Mouse (Mus musculus) erythroblast, embryonic 14.5 days (primary cell): ENCODE measurements around the gene Naaa. TPM values are rescaled to one million over a fixed set of nuclear protein-coding genes. Genes with fewer than 3 reads are reported as not detected.

Experiments used
- H3K27me3 ChIP-seq: 2 replicates; pipeline ENCODE4 v1.6.1; 2012; ENCODE audit warnings: inconsistent platforms; ENCODE audit not compliant: control insufficient read depth
- H3K36me3 ChIP-seq: 2 replicates; pipeline ENCODE4 v1.6.1; 2012; ENCODE audit warnings: mild to moderate bottlenecking, inconsistent platforms; ENCODE audit not compliant: control insufficient read depth
- H3K4me1 ChIP-seq: 2 replicates; pipeline ENCODE4 v1.6.1; 2012; ENCODE audit warnings: inconsistent platforms; ENCODE audit not compliant: control insufficient read depth
- H3K4me3 ChIP-seq: replicated peaks from 2 replicates; pipeline ENCODE3; 2012; ENCODE audit warnings: moderate library complexity, mild to moderate bottlenecking, inconsistent platforms
- H3K9me3 ChIP-seq: 2 replicates; pipeline ENCODE4 v1.6.1; 2012; ENCODE audit warnings: low read length, inconsistent platforms, mixed read lengths; ENCODE audit not compliant: control insufficient read depth
- GATA1 ChIP-seq: IDR thresholded peaks from 2 replicates; pipeline ENCODE4 v1.6.1; 2012; ENCODE audit warnings: low read length, inconsistent platforms, mixed read lengths
- TAL1 ChIP-seq: IDR thresholded peaks from 3 replicates; pipeline ENCODE4 v1.6.1; 2012; ENCODE audit warnings: low read length, inconsistent platforms, mixed read lengths
- polyA plus RNA-seq: library from polyadenylated mRNA; stranded (reverse); fragments of >175 nt; gene quantifications from 2 replicates; pipeline ENCODE4 v1.2.3, GENCODE M21; 2012

The Naaa gene
- polyA plus RNA-seq, 1 experiment, result 0.08 TPM

GRCm38 (mm10) chr5:92278942-92279537 is 1.1 kb upstream of the Naaa start:
- TF ChIP-seq GATA1 (no peak), TAL1 (no peak)
- Histone ChIP-seq H3K4me1 (peaks cover 38% of the 10 kb centered on the region), H3K4me3 (no peak overlapping the region), H3K27me3 (peaks cover 24% of the 10 kb centered on the region), H3K36me3 (no peaks in the 10 kb centered on the region; the same call in 1 of the 2 replicates), H3K9me3 (no peaks in the 10 kb centered on the region)

- TF ChIP-seq TAL1 (no peak), GATA1 (no peak)
- Histone ChIP-seq H3K4me3 (no peak overlapping the region), H3K4me1 (no peaks in the 10 kb centered on the region), H3K36me3 (no peaks in the 10 kb centered on the region), H3K9me3 (no peaks in the 10 kb centered on the region), H3K27me3 (peaks cover 8% of the 10 kb centered on the region)
Observed at GRCm38 (mm10) chr5:92270496-92270895, 7.5 kb downstream of the Naaa start.

- H3K36me3 ChIP-seq, result no peaks in the 10 kb centered on the region
- peaks cover 4% of the 10 kb centered on the region for H3K27me3 ChIP-seq
- TF ChIP-seq GATA1, result no peak
- no peak overlapping the region for H3K4me3 ChIP-seq
- no peaks in the 10 kb centered on the region for H3K4me1 ChIP-seq
- no peaks in the 10 kb centered on the region for H3K9me3 ChIP-seq
Observed at GRCm38 (mm10) chr5:92263761-92264359, 14.1 kb downstream of the Naaa start.

- Histone ChIP-seq H3K27me3 (peaks cover 8% of the 10 kb centered on the region), H3K9me3 (no peaks in the 10 kb centered on the region), H3K4me1 (no peaks in the 10 kb centered on the region), H3K4me3 (no peak overlapping the region), H3K36me3 (no peaks in the 10 kb centered on the region)
- no peak for TF ChIP-seq TAL1
- no peak for TF ChIP-seq GATA1
Observed at GRCm38 (mm10) chr5:92262646-92263045, 15.3 kb downstream of the Naaa start.

GRCm38 (mm10) chr5:92256218-92256617 is 21.8 kb downstream of the Naaa start, which contains the start of gene Ppef2:
TSS of gene Ppef2 (minus strand) at chr5:92256278.
- H3K9me3 ChIP-seq, result no peaks in the 10 kb centered on the region
- H3K4me1 ChIP-seq, result no peaks in the 10 kb centered on the region
- peaks cover 26% of the 10 kb centered on the region for H3K27me3 ChIP-seq
- H3K36me3 ChIP-seq, result no peaks in the 10 kb centered on the region
- no peak within 1 kb of the TSS for H3K4me3 ChIP-seq
- no peak for TF ChIP-seq GATA1
- TF ChIP-seq TAL1, result no peak

- no peak overlapping the region for H3K4me3 ChIP-seq
- H3K36me3 ChIP-seq, result no peaks in the 10 kb centered on the region
- H3K4me1 ChIP-seq, result no peaks in the 10 kb centered on the region
- H3K9me3 ChIP-seq, result peaks cover 3% of the 10 kb centered on the region; the same call in 1 of the 2 replicates
- peaks cover 26% of the 10 kb centered on the region for H3K27me3 ChIP-seq
- TF ChIP-seq TAL1 (no peak), GATA1 (no peak)
Observed at GRCm38 (mm10) chr5:92254476-92254875, 23.5 kb downstream of the Naaa start.

- TF ChIP-seq TAL1, result no peak
- no peak for TF ChIP-seq GATA1
- Histone ChIP-seq H3K36me3 (no peaks in the 10 kb centered on the region), H3K4me3 (no peak overlapping the region), H3K27me3 (peaks cover 17% of the 10 kb centered on the region), H3K4me1 (no peaks in the 10 kb centered on the region), H3K9me3 (peaks cover 5% of the 10 kb centered on the region; the same call in 1 of the 2 replicates)
Observed at GRCm38 (mm10) chr5:92252797-92253343, 25.1 kb downstream of the Naaa start.

GRCm38 (mm10) chr5:92252031-92252430 is 25.9 kb downstream of the Naaa start:
- Histone ChIP-seq H3K9me3 (peaks cover 5% of the 10 kb centered on the region; the same call in 1 of the 2 replicates), H3K36me3 (no peaks in the 10 kb centered on the region), H3K4me3 (no peak overlapping the region), H3K4me1 (no peaks in the 10 kb centered on the region), H3K27me3 (peaks cover 16% of the 10 kb centered on the region)
- TF ChIP-seq GATA1 (no peak), TAL1 (no peak)

- TF ChIP-seq GATA1, result no peak
- no peak for TF ChIP-seq TAL1
- H3K9me3 ChIP-seq, result peaks cover 5% of the 10 kb centered on the region; the same call in 1 of the 2 replicates
- no peaks in the 10 kb centered on the region for H3K4me1 ChIP-seq
- H3K36me3 ChIP-seq, result no peaks in the 10 kb centered on the region
- H3K27me3 ChIP-seq, result peaks cover 12% of the 10 kb centered on the region
- H3K4me3 ChIP-seq, result no peak overlapping the region
Observed at GRCm38 (mm10) chr5:92248614-92249013, 29.4 kb downstream of the Naaa start.
